Mouse (Mus musculus) right cerebral cortex, postnatal 10 days (tissue): ENCODE data around the gene March1.
"Not testable (repeated sequence)": the region's sequence is repeated elsewhere in the genome, so short reads cannot be mapped to it uniquely, and the experiment has no call there.

Source experiments
- DNase-seq, 2 experiments: peaks; one replicate each; pipeline ENCODE4 v3.0.0; 2021; ENCODE audit warnings: low spot score in 2 of 2

Gene March1

GRCm38 (mm10) chr8:66317824-66318223 is 700.1 kb downstream of the March1 start:
- DNase-seq = no peak

DNA sequence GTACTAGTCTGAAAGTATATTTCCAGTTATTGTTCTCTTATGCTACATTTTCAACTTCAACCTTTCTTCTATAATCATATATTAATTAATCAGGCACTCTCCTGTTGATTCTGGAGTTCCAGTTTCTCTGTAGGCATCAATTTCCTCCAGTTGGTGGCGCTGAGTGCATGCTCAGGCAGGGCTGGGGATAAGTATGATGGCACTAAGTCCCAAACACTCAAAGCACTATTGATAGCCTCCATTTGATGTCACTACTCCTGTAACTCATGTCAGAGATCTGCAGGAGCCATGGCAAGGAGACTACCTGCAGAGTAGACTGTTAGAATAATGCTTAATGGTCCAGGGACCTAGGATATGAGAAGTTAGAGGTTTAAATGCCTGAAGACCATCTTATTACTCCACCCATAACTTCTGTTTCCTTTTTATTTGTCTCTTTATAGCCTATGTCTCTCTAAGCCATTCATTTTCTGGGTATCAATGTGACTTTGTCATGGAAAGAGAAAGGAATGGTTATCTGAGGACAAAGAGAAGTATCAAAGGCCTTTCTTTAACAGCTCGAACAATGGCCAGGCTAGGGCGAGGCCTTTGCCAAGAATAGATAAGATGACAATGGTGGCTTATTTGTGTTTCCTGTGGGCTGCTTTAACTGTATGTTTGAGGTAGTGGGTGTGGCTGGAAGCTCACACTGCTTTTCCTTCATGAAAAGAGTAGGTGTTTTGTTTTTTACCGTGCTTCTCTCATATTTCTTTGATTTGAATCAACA is 705.5 kb downstream of the March1 start:
- DNase-seq = peak in 1 of 2 experiments; percentile 32

DNA sequence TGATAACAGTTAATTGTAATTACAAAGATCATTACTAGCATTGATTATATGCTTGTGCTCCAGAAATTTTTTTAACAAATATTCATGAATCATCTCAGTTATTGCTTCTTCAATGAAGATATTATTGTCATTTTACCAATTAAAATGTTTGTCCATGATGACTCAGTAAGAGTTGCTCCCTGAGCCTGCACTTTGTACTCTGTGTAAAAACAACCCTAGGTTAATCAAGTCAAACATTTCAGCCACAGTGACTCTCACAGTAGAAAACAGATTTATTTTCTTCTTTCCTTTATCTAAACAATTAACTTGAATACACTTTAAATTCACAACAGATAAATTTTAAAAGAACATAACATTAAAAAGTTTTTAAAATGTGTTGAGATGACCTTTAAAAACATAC is 708.7 kb downstream of the March1 start:
- DNase-seq = no peak

DNA sequence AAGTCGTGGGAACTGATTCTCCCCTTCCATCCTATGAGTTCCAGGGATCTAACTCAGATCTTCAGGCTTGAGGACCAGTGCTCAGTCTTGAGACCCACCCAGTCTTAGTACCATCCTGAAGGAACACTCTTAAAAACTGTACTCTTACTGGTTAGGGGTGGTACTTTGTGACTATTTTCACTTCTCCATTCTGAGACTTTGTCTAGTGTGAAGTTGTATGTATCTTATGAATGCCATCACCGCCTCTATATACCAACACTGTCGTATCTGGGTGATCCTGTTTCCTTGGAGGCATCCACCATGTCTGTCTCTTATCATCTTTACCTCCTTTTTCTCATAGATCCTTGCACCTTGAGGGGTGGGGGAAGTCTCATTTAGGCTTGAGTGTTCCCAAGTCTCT is 714.5 kb downstream of the March1 start:
- DNase-seq = no peak

- DNase-seq = no peak
Observed at GRCm38 (mm10) chr8:66334265-66334664, 716.6 kb downstream of the March1 start.

DNA sequence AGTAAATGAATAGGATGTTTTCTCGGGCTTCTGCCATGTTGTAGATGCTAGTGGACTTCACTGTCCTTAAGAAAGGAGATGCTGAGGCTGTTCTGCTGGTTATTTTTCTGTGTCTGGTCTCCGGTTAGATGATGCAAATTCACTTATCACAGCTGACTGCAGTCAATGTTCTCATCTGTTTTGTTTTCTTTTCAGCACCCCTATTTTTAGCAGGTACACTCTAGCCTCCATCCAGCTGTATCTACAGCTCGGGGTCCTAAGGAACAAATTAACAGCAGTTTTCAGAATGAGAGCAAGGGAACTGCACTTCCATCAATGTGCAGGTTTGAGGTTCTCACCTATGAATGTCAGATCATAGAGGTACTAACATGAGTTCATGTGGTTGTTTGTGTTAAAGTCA is 721.9 kb downstream of the March1 start:
- DNase-seq = no peak

DNA sequence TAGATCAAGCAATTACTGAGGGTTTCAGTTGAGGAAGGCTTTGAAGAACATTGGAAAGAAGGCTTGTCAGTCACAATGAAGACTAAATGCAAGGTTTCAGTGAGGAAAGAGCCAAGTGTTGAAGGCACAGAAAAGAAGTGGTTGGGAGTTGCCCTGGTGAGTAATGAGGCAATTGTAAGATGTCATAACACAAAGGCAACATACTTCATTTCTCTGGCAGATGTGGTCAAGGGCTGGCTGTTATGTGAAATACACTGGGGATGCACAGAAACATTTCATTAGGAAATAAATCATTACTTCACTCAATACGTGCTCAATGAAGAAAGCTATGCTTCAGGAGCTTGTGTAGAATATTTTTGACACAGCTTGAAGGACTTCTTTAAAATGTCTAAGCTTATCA is 725.2 kb downstream of the March1 start:
- DNase-seq = no peak

DNA sequence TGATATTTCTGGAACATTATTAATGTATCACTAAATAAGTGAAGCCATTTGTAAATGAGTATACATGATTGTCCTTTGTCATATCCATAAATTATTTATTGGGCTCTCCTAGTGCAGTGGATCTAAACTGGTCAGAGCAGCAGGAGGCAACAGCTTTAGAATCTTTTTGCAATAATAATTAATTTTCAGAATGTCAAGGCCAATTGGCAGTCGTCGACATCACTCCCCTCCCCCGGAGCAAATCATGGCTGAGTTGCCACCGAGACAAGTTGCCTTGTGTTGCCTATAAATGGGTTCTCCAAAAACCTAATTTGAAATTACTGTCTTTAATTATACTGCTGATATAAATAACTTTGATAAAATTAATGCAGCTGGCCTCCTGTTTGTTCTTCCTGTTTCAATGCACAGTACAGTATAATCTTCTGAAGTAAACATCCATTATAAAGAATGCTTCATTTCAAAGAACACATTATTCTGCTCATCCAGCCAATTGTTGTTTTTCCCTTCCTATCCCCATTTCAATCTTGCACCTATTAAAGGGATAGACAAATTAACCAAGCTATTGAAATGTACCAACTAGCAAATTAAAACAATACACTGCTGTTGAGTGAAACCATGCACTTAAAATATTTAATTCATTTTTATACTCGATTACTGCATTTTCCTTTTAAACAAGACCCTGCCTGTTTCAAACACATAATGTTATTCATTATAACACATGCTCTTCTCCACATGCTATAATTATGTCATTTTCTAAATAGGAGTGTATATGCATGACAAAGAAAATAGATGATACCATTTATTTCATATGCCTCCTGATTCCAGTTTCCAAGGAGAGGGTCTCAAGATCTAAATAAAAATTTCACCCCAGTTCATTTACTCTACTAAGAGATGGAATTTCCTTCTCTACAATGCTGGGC is 745.4 kb downstream of the March1 start:
- peak; percentile 37 to 40 for DNase-seq

GRCm38 (mm10) chr8:66383694-66384373 is 766.1 kb downstream of the March1 start:
- no peak for DNase-seq

DNA sequence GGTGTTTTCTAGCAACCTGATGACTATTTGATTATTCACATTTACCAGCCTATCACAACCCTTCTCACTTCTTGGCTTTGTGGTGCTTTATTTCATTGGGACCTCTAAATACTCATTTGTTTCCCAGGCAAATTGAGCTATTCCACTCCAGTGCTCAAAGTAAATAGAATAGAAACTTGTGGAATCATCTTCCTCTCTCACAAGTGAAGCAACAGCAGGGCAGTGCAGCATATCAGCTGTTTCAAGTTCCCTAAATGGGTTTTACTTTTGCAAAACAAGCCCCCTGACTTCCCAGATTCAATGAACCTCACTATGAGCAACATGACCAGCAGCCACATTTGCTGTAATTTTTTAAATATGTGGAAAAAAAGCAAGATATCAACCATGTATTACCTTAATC is 768.3 kb downstream of the March1 start:
- no peak for DNase-seq

DNA sequence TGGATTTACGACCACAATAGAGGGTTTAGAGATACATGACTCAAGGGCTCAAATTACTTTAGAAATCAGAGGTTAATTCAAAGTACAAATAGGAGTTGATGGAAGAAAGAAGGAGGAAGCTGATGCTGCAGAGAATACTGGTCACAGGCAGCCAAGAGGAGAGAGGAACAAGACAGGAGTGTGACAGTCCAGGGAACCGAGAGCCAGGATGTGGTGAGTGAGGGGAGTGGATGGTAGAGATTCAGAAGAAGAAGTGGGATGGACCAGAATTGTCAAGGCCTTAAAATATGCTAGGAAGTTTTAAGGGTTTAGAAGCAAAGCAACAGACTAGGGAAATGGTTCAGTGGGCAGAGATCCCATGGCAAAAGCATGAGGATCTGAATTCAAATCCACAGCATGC is 771.0 kb downstream of the March1 start:
- DNase-seq = no peak

GRCm38 (mm10) chr8:66391554-66391953 is 773.9 kb downstream of the March1 start:
- peak; percentile 30 to 45 for DNase-seq

- no peak for DNase-seq
Observed at GRCm38 (mm10) chr8:66392900-66393299, 775.2 kb downstream of the March1 start.

GRCm38 (mm10) chr8:66394148-66394547 is 776.4 kb downstream of the March1 start:
- DNase-seq = no peak

DNA sequence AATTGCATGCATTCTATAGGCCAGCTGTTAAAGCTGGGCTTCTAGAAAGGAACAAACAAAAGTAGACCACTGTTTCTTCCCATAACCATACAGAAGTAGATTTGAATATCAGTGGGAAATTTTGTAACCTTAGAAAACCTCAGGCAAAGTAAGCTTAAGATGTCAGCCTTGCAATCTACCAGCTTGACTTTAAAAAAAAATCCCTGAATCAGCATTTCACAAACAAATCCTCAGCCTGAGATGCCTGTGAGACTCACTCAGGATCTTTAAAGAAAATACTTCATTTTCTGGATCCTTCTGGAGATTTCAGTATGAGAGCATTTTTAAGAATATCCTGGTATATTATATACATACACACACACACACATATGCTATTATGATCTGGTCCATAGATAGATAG is 780.1 kb downstream of the March1 start:
- DNase-seq = no peak

DNA sequence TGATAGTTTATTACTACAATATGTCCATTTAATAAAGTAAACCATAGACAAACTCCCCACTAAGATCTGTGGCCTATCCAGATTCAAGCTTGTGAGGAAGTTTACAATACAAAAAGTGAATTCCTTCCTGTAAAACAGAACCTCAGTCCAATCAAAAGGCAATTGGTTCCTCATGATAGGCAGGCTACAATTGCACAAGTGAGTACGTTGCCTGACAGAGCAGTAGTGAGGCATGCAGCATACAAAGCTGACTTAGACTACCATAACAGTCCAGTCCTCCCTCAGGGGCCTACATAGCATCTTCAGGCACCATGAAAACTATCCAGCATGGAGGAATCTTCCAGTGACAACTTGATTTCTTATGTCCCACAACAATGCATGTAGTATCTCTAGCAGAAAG is 782.4 kb downstream of the March1 start:
- DNase-seq = no peak

DNA sequence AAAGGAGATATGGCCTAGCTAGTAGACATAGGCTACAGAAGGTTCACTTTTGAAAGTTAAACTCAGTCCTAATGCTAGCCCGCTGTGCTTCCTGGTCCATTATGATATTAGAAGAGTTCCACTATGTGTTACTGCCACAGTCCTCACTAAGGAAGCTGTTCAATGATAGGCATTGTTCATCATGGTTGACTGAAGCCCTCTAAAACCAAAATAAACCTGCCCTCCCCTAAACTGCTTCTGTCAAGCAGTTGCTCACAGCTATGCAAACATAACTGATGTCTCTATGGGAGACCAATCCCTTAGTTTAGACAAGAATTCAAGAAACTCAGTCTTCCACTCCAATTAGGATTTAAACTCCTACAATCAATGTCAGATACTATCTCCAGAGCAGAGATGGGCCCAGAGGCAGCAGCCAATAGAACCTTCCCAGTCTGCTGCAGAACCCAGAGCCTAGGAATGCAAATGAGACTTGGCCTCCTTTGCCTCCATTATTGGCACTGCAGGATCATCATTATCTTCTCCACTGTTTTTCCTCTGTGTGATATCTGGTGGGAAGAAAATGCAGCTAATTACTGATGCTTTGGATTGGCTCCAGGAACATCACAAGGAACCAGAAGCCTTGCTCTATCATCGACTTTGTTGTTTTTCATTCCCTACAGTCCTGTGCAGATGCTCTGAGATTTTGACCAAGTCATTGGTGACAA is 787.2 kb downstream of the March1 start:
- DNase-seq = no peak

DNA sequence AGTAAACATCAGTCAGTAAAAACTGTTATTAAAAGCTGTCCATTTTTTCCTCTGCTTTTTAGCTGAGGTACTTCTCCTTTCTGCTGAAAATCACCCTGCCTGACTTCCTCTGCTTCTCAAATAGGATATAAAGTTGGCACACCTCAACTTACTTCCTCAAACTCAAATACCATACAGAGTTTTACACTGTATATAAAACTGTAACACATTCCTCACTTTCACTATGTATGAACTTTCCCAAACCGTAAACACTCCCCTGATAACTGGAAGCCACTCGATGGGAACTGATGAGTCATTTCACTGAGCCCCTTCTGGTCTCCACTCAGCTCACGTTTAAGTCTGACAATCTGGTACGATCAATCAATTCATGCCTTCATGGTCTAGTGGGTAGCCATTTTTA is 788.1 kb downstream of the March1 start:
- not testable (repeated sequence) for DNase-seq

DNA sequence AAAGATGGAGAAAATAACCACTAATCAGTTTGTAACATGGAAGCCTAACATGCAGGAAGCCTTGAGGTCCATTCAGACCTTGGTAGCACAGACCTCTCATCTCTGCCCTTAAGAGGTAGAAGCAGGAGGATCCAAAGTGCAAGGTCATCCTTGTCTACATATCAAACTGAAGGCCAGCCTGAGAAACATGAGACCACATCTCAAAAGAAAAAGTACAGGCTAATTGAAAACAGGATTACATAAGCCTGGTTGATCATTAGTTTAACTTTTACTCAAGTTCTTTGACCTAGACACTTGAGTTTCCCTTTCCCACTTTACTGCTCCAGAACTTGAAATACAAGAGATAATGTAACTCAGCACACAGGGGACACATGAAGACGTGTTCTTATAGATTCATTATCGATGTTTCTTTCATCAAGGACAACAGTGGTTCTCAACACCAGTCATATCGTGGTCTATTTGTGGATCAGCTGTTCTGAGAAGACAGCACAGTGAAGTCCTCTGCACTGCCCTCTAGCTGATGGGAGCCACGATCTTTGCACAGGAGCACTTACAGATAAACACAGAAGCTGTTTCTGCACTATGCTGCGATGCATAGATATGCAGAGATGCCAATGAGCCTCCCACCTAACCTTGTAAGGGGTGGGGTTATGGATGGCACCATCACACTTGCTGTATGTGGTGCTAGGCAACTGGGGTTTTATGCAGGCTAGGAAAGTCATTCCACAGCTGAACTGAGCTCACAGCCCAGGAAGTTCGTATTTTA is 789.1 kb downstream of the March1 start:
- no peak for DNase-seq

GRCm38 (mm10) chr8:66410080-66410615 is 792.4 kb downstream of the March1 start:
- DNase-seq = no peak

DNA sequence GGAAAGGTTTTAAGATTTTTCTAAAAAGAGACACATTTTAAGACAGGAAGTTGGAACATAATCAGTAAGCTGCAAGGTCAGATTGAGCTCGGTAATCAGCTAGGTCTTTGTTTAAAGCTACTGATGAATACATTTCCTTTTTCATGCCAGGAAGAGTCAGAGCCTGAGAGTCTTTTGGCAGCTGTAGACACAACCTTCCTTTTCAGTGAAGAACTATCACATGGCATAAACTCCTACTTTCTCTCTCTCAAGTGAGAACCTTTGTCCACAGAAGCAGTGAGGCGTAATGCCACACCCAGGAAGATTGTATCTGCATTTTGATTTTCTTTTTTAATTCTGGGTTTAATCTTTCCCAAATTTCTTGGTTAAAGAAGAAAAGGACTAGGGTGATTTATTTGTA is 795.4 kb downstream of the March1 start:
- no peak for DNase-seq
